Mouse (Mus musculus) CH12.LX (cell line): ENCODE measurements at regions not wholly inside any gene's neighbourhood (a gene's known extent, or its start where the extent isn't known, plus 50 kb on each side); places are given as distances from the start of the nearest gene placed in this dataset.

Experiments used
- DNase-seq: peaks from one replicate; pipeline ENCODE4 v3.0.0-alpha.2; 2013; ENCODE audit errors: extremely low read depth
- H3K27ac ChIP-seq: 2 replicates; pipeline ENCODE4 v1.5.1; 2012; ENCODE audit warnings: low read depth, mild to moderate bottlenecking, control low read depth, moderate library complexity; ENCODE audit not compliant: insufficient read depth
- H3K27me3 ChIP-seq: replicated peaks from 2 replicates; pipeline ENCODE3; 2012; ENCODE audit warnings: inconsistent platforms
- H3K36me3 ChIP-seq, 2 experiments: replicated peaks in 1 of 2; 2 replicates each; pipeline versions ENCODE3 to v1.6.1; 2012; ENCODE audit warnings: inconsistent platforms in 1 of 2, low read length in 1 of 2, mild to moderate bottlenecking in 1 of 2, mixed read lengths in 1 of 2, moderate library complexity in 1 of 2; ENCODE audit not compliant: control insufficient read depth in 1 of 2, insufficient read depth in 1 of 2
- H3K4me1 ChIP-seq, 2 experiments: 2 replicates each; pipeline ENCODE4 v1.6.1; 2012; ENCODE audit warnings: inconsistent platforms in 1 of 2, moderate library complexity in 1 of 2; ENCODE audit not compliant: insufficient read depth in 2 of 2, control insufficient read depth in 1 of 2
- H3K4me2 ChIP-seq: 2 replicates; pipeline ENCODE4 v1.6.1; 2012; ENCODE audit warnings: low read depth, mild to moderate bottlenecking, control low read depth; ENCODE audit not compliant: poor library complexity, insufficient read depth, severe bottlenecking
- H3K4me3 ChIP-seq, 3 experiments: fragments of 150-350 bp in 1 of 3; sonication (generic) in 1 of 3; replicated peaks in 1 of 3; 2 replicates each; pipeline versions ENCODE3 to v1.5.1; 2011 to 2012; ENCODE audit warnings: low read depth in 2 of 3, low read length in 2 of 3, mild to moderate bottlenecking in 2 of 3, moderate library complexity in 2 of 3, control low read depth in 1 of 3, improper control_type of control experiment in 1 of 3, inconsistent platforms in 1 of 3, mixed read lengths in 1 of 3; ENCODE audit not compliant: poor library complexity in 1 of 3
- H3K79me2 ChIP-seq: replicated peaks from 2 replicates; pipeline ENCODE4 v1.6.1; 2012; ENCODE audit warnings: mild to moderate bottlenecking, moderate library complexity; ENCODE audit not compliant: control insufficient read depth, poor library complexity, insufficient read depth, severe bottlenecking; ENCODE audit errors: extremely low read depth
- H3K9ac ChIP-seq: 2 replicates; pipeline ENCODE4 v1.6.1; 2012; ENCODE audit warnings: low read depth, mild to moderate bottlenecking, control low read depth, moderate library complexity; ENCODE audit not compliant: insufficient read depth
- H3K9me3 ChIP-seq: replicated peaks from 2 replicates; pipeline ENCODE3; 2012; ENCODE audit warnings: low read length, inconsistent platforms, mixed read lengths
- BHLHE40 ChIP-seq: IDR thresholded peaks from 2 replicates; pipeline ENCODE4 v1.6.1; 2011; ENCODE audit warnings: mild to moderate bottlenecking, low read depth, low read length, improper control_type of control experiment
- CHD1 ChIP-seq: IDR thresholded peaks from 2 replicates; pipeline ENCODE4 v1.6.1; 2012; ENCODE audit warnings: low read depth, low read length, improper control_type of control experiment, inconsistent platforms
- CTCF ChIP-seq, 2 experiments: IDR thresholded peaks in 1 of 2; conservative IDR thresholded peaks in 1 of 2; 2 replicates each; pipeline ENCODE4 v1.5.1; 2011 to 2012; ENCODE audit warnings: low read depth in 2 of 2, low read length in 2 of 2, improper control_type of control experiment in 1 of 2, inconsistent platforms in 1 of 2, mild to moderate bottlenecking in 1 of 2, moderate library complexity in 1 of 2
- E2F4 ChIP-seq: IDR thresholded peaks from 2 replicates; pipeline ENCODE4 v1.6.1; 2011; ENCODE audit warnings: low read depth, low read length, improper control_type of control experiment; ENCODE audit not compliant: insufficient replicate concordance
- ELF1 ChIP-seq: IDR thresholded peaks from 2 replicates; pipeline ENCODE4 v1.6.1; 2014; ENCODE audit warnings: low read depth, mild to moderate bottlenecking, inconsistent platforms, low read length, improper control_type of control experiment
- EP300 ChIP-seq: IDR thresholded peaks from 2 replicates; pipeline ENCODE4 v1.6.1; 2011; ENCODE audit warnings: low read length, improper control_type of control experiment
- ETS1 ChIP-seq: conservative IDR thresholded peaks from 2 replicates; pipeline ENCODE4 v1.6.1; 2012; ENCODE audit warnings: low read depth, mild to moderate bottlenecking, inconsistent platforms, low read length, improper control_type of control experiment, moderate library complexity
- GABPA ChIP-seq: IDR thresholded peaks from 2 replicates; pipeline ENCODE4 v1.6.1; 2012; ENCODE audit warnings: low read depth, low read length, improper control_type of control experiment, inconsistent platforms; ENCODE audit not compliant: insufficient replicate concordance
- HCFC1 ChIP-seq: IDR thresholded peaks from 2 replicates; pipeline ENCODE4 v1.6.1; 2012; ENCODE audit warnings: low read depth, mild to moderate bottlenecking, inconsistent platforms, low read length, improper control_type of control experiment
- IRF4 ChIP-seq: IDR thresholded peaks from 2 replicates; pipeline ENCODE4 v1.6.1; 2014; ENCODE audit warnings: low read depth, mild to moderate bottlenecking, inconsistent platforms, low read length, improper control_type of control experiment
- MAFK ChIP-seq: IDR thresholded peaks from 2 replicates; pipeline ENCODE4 v1.6.1; 2011; ENCODE audit warnings: low read length, improper control_type of control experiment; ENCODE audit not compliant: insufficient replicate concordance
- MAX ChIP-seq: IDR thresholded peaks from 2 replicates; pipeline ENCODE4 v1.6.1; 2011; ENCODE audit warnings: low read length, improper control_type of control experiment
- MAZ ChIP-seq: IDR thresholded peaks from 2 replicates; pipeline ENCODE4 v1.6.1; 2012; ENCODE audit warnings: low read depth, mild to moderate bottlenecking, inconsistent platforms, low read length, improper control_type of control experiment, moderate library complexity
- MXI1 ChIP-seq: IDR thresholded peaks from 2 replicates; pipeline ENCODE4 v1.6.1; 2011; ENCODE audit warnings: mild to moderate bottlenecking, low read depth, low read length, improper control_type of control experiment
- NRF1 ChIP-seq: IDR thresholded peaks from 2 replicates; pipeline ENCODE4 v1.6.1; 2014; ENCODE audit warnings: low read depth, mild to moderate bottlenecking, inconsistent platforms, low read length, improper control_type of control experiment, moderate library complexity
- PAX5 ChIP-seq: IDR thresholded peaks from 2 replicates; pipeline ENCODE4 v1.6.1; 2012; ENCODE audit warnings: low read length, inconsistent platforms, mixed read lengths
- POLR2AphosphoS2 ChIP-seq: IDR thresholded peaks from 2 replicates; pipeline ENCODE4 v1.6.1; 2011; ENCODE audit warnings: low read depth, low read length, improper control_type of control experiment
- RCOR1 ChIP-seq: conservative IDR thresholded peaks from 2 replicates; pipeline ENCODE4 v1.6.1; 2012; ENCODE audit warnings: low read depth, mild to moderate bottlenecking, inconsistent platforms, low read length, improper control_type of control experiment
- SMC3 ChIP-seq: IDR thresholded peaks from 2 replicates; pipeline ENCODE4 v1.6.1; 2011; ENCODE audit warnings: low read depth, low read length, improper control_type of control experiment
- TBP ChIP-seq: conservative IDR thresholded peaks from 2 replicates; pipeline ENCODE4 v1.6.1; 2011; ENCODE audit warnings: low read depth, low read length, improper control_type of control experiment
- UBTF ChIP-seq: IDR thresholded peaks from 2 replicates; pipeline ENCODE4 v1.6.1; 2012; ENCODE audit warnings: low read depth, mild to moderate bottlenecking, inconsistent platforms, low read length, improper control_type of control experiment, moderate library complexity
- USF1 ChIP-seq: IDR thresholded peaks from 2 replicates; pipeline ENCODE4 v1.6.1; 2014; ENCODE audit warnings: low read depth, mild to moderate bottlenecking, inconsistent platforms, low read length, improper control_type of control experiment
- USF2 ChIP-seq: conservative IDR thresholded peaks from 2 replicates; pipeline ENCODE4 v1.6.1; 2011; ENCODE audit warnings: low read depth, low read length, improper control_type of control experiment
- ZC3H11A ChIP-seq: IDR thresholded peaks from 2 replicates; pipeline ENCODE4 v1.6.1; 2012; ENCODE audit warnings: low read depth, mild to moderate bottlenecking, inconsistent platforms, low read length, improper control_type of control experiment
- ZKSCAN1 ChIP-seq: IDR thresholded peaks from 2 replicates; pipeline ENCODE4 v1.6.1; 2012; ENCODE audit warnings: low read depth, inconsistent platforms, low read length, improper control_type of control experiment, borderline replicate concordance
- ZNF384 ChIP-seq: IDR thresholded peaks from 2 replicates; pipeline ENCODE4 v1.6.1; 2012; ENCODE audit warnings: low read depth, low read length, improper control_type of control experiment, inconsistent platforms
- dilution Hi-C: fragments of 300-500 bp; cut with MboI; formaldehyde crosslinking; loops from 2 replicates; pipeline ENCODE4 v1.14.3; 2020; ENCODE audit warnings: low sequenced_read_pairs; ENCODE audit not compliant: extremely low pct_unique_long_range_greater_than_20kb, extremely low pct_ligation_motif_present
- in situ Hi-C: fragments of 300-500 bp; cut with MboI; formaldehyde crosslinking; loops from 3 replicates; pipeline ENCODE4 v1.14.3; 2019; ENCODE audit warnings: low sequenced_read_pairs, low pct_ligation_motif_present, low pct_unique_long_range_greater_than_20kb, mixed read lengths

GRCm38 (mm10) chr16:78451750-78452149 is 74.8 kb upstream of the Btg3 start:
- no peaks in the 10 kb centered on the region for H3K36me3 ChIP-seq
- DNase-seq: no peak
- H3K9me3 ChIP-seq: peaks cover 8% of the 10 kb centered on the region
- H3K27me3 ChIP-seq: no peaks in the 10 kb centered on the region
- in situ Hi-C loops: loop anchor here (5.0 kb wide), 1 partner anchor 191 kb away; no protein-coding TSS in a partner anchor
- no peak overlapping the region for H3K9ac ChIP-seq
- H3K79me2 ChIP-seq: no peaks in the 10 kb centered on the region
- no peak for TF ChIP-seq BHLHE40
- no peak for TF ChIP-seq UBTF
- TF ChIP-seq USF1: no peak
- no peak overlapping the region for H3K4me3 ChIP-seq
- dilution Hi-C loops: no loop called here
- no peak overlapping the region for H3K27ac ChIP-seq
- peaks cover 0 to 6% of the 10 kb centered on the region in 2 experiments; a peak in 1 of 4 replicates for H3K4me1 ChIP-seq
- H3K4me2 ChIP-seq: no peak overlapping the region

GRCm38 (mm10) chr16:78451251-78451650 is 74.3 kb upstream of the Btg3 start:
- no peak for TF ChIP-seq BHLHE40
- TF ChIP-seq PAX5: no peak
- TF ChIP-seq SMC3: no peak
- no peak for TF ChIP-seq E2F4
- no peak for TF ChIP-seq CTCF (conservative IDR thresholded peaks at IDR 0.05 in 1 of 2, IDR thresholded peaks at IDR 0.05 in 1 of 2; ENCODE audit: low read depth in 2 of 2, low read length in 2 of 2)
- no peak for TF ChIP-seq MAZ
- TF ChIP-seq CHD1: no peak
- TF ChIP-seq EP300: no peak
- no peak for TF ChIP-seq USF2
- TF ChIP-seq MAX: no peak
- TF ChIP-seq POLR2AphosphoS2: no peak
- TF ChIP-seq ZNF384: no peak
- no peak for TF ChIP-seq ETS1
- H3K27me3 ChIP-seq: no peaks in the 10 kb centered on the region
- peaks cover 8% of the 10 kb centered on the region for H3K9me3 ChIP-seq
- DNase-seq: no peak
- no peak overlapping the region for H3K4me2 ChIP-seq
- no peak overlapping the region for H3K9ac ChIP-seq
- peaks cover 0 to 6% of the 10 kb centered on the region in 2 experiments; a peak in 1 of 4 replicates for H3K4me1 ChIP-seq
- H3K27ac ChIP-seq: no peak overlapping the region
- H3K4me3 ChIP-seq: no peak overlapping the region
- H3K36me3 ChIP-seq: no peaks in the 10 kb centered on the region
- dilution Hi-C loops (no loop called here), in situ Hi-C loops (loop anchor here (5.0 kb wide), 1 partner anchor 191 kb away; no protein-coding TSS in a partner anchor)
- no peaks in the 10 kb centered on the region for H3K79me2 ChIP-seq

- Histone ChIP-seq H3K79me2 (no peaks in the 10 kb centered on the region), H3K4me2 (no peak overlapping the region), H3K9ac (no peak overlapping the region), H3K27me3 (no peaks in the 10 kb centered on the region), H3K36me3 (no peaks in the 10 kb centered on the region), H3K4me3 (no peak overlapping the region), H3K27ac (no peak overlapping the region), H3K9me3 (peaks cover 11% of the 10 kb centered on the region), H3K4me1 (peaks cover 0 to 6% of the 10 kb centered on the region in 2 experiments; a peak in 1 of 4 replicates)
- DNase-seq: no peak
- in situ Hi-C loops: no loop called here
- dilution Hi-C loops: no loop called here
- TF ChIP-seq MAFK (no peak), E2F4 (no peak), IRF4 (no peak), ZNF384 (no peak), NRF1 (no peak), GABPA (no peak), HCFC1 (no peak), ZC3H11A (no peak), TBP (no peak), MAZ (no peak), ELF1 (no peak), MXI1 (no peak), RCOR1 (no peak), SMC3 (no peak), ETS1 (no peak), ZKSCAN1 (no peak)
Measured at GRCm38 (mm10) chr16:78449231-78449630, 72.2 kb upstream of the Btg3 start.
